Mouse (Mus musculus) heart, postnatal 25 days (tissue): ENCODE results near the gene Syp. TPM values are rescaled to one million over a fixed set of nuclear protein-coding genes. Genes with fewer than 3 reads are reported as not detected.

ENCODE experiments used
- DNase-seq: peaks from one replicate; pipeline ENCODE4 v3.0.0; 2022; ENCODE audit warnings: low spot score
- intact Hi-C: fragments of 180-260 bp; cut with DNase I; formaldehyde crosslinking; loops from one replicate; pipeline ENCODE4 v1.15.1; 2025
- total RNA-seq, 2 experiments: library from RNA; stranded (reverse); gene quantifications; 2 replicates each; pipeline ENCODE4 v1.2.3; 2021

Syp gene
- total RNA-seq, 2 experiments from 2014 or later = 1.7 to 2.4 TPM

DNA sequence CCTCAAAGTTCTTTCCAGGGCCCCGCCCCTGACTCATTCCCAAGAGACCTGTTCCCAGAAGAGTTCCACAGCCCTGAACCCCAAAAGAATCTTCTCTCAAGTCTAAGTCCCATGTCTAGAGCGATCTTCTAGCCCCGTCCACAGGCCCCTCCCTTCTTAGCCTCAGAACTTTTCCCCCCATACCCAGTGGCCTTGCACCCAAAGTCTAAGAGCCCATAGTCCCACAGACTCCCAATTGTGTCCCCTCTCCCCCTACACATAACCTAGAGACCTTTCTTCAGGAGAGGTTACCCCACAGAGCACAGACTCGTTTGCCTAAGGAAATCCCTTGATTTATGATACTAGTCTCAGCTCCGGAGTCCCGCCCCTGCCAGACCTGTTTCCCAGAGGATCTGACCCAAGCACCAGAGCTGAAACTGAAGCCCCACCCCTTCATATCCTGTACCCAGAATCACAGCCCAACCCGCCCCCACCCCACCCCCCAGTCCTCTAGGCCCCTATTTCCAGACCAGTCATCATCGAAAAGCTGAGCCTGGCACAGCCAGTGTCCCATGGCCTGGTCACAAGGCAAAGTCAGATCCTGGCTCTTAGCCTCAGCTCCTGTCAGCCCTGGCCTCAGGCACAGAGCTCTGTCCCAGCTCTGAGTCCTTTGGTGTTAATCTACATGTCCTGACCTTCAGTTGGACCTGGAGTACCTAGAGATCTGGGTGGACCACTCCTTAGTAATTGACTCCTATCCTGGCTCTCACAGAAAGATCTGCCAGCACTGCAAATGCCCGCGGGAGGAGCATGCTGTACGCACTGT lies 20.7 kb downstream of the Syp start:
- intact Hi-C loops = no loop called here
- DNase-seq = no peak

DNA sequence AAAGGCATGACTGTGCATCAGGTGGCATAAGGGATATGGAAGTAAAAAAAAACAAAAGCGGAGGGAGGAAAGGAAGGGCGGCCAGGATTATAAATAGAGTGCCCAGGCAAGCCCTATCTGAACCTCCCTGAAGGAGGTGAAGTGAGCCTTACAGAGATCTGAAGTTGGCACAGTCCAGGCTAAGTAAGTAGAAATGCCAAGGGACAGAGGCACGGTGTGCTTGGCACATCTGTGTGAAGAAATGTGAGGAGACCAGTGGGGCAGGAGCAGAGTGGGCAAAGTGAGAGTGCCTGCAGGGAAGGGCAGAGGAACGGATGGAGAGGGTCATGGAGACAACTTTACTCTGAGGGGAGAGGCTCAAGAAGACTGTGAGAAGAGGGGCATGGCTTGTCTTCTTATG lies 22.8 kb downstream of the Syp start:
- DNase-seq = no peak
- intact Hi-C loops = no loop called here

DNA sequence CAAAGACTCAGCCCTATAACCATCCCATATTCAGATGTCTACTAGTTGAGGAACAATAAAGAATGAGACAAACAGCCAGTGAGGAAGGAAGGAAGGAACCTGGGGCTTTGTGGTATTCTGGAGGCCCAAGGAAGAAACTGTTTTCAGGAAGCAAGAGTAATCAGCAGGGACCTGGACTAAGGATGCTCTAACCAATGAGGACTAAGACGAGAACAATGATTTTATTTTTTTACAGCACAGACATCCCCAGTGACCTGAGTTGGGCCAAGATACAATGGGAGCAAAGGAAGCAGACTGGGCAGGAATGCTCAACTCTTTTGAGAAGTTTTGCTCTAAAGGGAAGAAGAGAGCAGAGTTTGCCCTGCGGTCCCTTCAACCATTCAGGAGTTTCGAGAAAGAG lies 24.7 kb downstream of the Syp start:
- no peak for DNase-seq
- intact Hi-C loops = no loop called here

DNA sequence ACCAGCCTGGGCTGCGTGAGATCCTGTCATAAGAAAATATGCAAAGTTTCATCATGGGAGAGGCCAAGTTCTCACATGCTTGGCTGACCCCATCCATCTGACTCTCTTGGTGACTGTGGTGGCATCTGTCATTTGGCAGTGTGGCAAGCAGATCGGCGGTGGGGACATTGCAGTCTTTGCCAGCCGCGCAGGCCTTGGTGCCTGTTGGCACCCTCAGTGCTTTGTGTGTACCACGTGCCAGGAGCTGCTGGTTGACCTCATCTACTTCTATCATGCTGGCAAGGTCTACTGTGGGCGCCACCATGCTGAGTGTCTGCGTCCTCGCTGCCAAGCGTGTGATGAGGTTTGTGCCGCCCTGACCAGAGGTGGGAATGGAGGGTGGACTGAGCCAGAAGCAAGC lies 26.5 kb downstream of the Syp start:
- no peak for DNase-seq
- intact Hi-C loops = no loop called here

DNA sequence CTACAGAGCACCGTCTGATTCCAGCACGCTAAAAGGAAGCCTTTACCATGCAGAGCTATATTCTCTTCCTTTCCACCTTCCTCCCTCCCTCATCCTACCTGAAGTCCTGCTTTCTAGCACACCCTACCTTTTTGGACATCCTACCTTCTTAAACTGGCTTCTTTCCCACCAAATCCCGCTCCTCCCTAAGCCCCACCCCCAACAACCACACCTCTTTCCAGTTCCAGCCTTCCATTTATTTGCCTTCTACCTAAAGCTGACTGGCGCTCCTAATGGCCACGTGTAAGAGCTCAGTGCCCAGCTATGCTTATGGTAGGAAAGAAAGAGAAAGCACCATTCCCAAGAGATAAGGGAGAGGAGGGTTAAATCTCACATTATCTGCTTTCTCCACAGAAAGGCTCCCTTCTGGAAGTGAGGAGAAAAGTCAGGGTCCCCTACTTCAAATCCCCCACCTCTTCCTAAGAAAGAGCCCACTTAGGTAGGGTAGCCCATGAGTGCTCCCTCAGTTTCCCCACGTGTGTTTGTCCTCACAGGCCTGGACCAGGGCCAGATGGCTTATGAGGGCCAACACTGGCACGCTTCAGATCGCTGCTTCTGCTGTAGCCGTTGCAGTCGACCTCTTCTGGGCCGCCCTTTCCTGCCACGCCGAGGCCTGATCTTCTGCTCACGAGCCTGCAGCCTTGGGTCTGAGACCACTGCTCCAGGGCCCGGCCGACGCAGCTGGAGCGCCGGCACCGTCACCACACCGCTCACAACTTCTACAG lies 27.6 kb downstream of the Syp start:
- no peak for DNase-seq
- intact Hi-C loops = no loop called here

DNA sequence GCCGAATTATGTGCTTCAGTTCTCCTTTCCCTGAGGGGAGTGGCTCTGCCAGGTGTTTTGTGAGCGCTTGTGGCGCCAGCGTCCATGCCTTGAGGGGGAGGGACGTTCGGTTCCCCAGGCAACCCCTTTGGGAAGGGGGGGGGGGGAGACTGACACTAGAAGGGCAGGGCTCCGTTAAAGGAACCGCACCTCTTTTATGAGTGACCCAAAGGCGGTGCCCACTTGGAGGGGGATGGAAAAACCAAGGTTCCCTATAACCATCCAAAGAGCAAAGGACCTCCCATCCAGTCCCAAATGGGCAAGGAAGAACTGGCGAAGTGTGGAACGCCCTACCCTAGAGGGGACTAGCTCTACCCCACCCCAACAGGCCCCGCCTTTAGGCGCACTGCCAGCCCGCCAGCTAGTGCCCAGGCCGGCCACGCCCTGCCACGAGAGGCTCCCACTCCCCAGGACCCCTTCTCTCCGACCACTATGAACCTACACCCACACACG lies 32.2 kb downstream of the Syp start:
- peak; percentile 64 for DNase-seq
- intact Hi-C loops = no loop called here

DNA sequence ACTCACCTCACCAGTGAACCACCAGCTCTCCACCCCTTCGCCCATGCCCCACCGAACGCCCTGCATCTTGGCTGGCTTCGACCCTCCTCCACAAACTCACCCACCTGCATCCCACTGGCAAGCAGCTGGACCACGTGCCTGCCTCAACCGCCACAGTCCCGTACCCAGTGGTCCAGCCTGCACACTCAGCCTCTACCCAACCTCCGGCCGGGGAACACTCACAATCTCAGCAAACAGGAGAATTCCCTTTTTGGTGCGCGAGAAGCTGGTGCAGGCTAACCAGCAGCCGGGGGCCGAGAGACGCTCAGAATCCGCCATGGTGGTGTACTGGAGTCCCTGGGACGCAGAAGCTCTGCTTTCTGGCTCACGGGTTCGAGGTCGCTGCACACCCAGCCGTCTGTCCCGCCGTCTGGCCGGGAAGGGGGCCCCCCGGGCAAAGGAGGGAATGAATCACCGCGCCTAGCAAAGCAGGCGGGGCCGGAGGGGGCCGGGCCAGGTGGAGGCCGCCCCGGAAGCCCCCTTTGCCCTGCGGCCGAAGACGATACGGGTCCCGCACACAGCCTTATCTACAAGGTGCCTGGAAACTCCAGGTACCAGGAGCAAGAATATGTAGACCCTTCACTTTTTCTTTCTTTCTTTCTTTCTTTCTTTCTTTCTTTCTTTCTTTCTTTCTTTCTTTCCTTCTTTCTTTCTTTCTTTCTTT lies 32.8 kb downstream of the Syp start, which contains the start of gene Plp2:
Gene Plp2 (minus strand): TSS at position 470 of the 703 bp plus-strand sequence.
- intact Hi-C loops = no loop called here
- DNase-seq = no peak

DNA sequence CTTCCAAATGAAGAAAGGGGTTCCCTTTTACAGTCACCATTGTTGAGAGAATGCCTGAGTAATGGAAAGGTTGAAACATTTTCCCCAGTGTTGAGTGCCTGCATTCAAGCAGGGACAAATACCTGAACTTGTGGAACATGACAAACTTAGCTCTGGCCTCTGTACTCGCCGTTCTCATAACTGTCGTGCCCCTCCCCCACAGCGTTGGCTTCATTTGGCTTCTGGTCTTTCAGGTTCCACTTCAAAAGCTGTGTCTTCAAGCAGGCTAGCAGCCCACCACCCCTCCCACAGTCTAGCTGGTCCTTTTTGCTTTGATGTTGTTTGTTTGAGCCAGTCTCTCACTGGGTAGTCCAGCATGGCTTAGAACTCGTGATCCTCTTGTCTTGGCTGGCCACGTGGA lies 34.5 kb downstream of the Syp start:
- DNase-seq = no peak
- intact Hi-C loops = no loop called here

DNA sequence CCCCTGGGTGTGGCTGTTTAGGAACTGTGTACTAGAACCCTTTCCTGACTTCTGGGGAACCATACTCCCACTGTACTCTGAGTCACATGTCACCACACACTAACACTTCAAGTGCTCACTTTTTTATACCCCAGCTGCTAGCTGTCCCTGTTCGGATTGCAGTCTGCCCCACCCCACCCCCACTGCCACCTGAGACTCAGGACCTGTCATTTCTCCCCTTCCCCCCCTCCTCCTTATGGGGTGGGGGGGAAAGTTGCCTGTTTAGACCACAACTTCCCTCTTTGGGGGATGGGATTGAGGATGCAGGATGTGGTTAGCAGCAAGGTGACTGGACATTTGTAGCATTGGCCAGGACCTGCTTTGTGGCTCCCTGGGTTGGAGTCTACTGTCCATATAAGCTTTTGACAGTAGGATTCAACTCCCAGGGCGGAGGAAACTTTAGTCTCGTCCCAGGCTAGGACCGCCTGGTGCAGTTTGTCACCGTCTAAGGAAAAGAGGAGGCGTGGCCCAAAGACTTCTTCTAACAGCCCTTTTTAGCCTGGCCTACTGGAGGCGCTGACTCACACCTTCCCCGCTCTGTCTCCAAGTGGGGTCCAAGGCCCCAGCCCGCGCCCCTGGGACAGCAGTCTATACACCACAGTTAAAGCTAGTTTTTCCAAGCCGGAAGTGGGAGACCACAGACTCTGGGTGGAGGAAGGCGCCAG lies 35.5 kb downstream of the Syp start:
- no peak for DNase-seq
- intact Hi-C loops = no loop called here

DNA sequence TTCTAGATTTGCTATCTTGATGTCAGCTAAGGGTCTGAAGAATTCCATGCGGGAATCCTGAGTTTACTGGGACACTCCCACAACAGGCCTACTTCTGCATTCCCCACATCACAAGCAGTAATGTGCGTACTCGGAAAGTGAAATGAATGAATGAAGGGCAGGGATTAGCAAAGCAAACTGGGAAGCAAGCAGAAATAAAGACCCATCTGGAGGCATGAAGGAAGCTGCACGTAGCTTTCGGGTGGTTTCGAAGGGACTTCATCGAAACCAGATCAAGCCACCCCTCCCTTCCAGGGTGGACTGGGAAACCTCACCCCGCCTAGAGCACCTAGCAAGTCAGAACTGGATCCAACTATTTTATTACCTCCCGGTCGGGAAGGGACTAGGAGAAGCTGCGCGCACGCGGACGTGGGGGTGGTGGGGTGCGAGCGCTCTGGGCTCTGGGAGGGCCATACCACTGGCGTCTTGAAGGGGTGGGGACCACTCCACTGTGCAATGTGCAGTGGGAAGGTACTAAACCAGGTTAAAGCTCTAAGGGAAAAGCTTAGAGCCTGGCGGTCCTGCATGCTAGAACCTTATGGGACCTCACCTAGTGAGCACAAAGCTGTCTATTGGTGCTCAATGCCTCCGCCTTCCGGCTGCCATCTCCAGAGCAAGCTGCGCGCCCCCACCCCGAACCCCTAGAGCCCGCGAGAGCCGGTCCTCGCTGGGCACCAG lies 36.2 kb downstream of the Syp start:
- no peak for DNase-seq
- intact Hi-C loops = no loop called here

DNA sequence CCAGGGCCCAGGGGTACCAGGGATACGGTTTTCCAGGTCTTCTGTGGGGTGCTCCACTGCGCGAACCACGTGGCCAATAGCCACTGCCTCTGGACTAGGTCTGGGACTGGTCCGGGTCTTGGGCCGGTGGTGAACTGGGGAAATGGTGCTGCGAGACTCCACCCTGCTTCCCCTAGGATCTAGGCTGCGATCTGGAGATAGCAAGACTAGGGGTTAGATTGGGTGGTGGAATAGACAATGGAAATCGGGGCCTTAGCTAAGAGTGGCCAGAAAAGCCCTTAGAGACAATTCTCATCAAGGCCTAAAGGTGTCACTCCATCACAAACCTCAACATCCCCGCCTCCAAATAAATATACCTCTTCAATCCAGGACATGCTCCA lies 36.7 kb downstream of the Syp start:
- DNase-seq = no peak
- intact Hi-C loops = no loop called here

DNA sequence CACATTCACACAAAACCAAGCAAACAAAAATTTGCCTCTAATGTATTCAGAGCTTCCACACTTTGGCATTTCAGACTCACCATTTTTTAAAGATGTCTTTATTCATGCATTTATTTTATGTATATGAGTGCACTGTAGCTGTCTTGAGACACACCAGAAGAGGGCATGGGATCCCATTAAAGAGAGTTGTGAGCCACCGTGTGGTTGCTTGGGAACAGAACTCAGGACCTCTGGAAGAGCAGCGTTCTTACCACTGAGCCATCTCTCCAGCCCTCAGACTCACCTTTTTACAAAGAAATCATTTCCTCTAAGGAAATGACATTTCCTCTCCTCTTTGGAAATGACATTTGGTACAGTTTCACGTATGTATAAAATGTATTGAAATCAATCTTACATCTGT lies 40.7 kb downstream of the Syp start:
- intact Hi-C loops = no loop called here
- no peak for DNase-seq

DNA sequence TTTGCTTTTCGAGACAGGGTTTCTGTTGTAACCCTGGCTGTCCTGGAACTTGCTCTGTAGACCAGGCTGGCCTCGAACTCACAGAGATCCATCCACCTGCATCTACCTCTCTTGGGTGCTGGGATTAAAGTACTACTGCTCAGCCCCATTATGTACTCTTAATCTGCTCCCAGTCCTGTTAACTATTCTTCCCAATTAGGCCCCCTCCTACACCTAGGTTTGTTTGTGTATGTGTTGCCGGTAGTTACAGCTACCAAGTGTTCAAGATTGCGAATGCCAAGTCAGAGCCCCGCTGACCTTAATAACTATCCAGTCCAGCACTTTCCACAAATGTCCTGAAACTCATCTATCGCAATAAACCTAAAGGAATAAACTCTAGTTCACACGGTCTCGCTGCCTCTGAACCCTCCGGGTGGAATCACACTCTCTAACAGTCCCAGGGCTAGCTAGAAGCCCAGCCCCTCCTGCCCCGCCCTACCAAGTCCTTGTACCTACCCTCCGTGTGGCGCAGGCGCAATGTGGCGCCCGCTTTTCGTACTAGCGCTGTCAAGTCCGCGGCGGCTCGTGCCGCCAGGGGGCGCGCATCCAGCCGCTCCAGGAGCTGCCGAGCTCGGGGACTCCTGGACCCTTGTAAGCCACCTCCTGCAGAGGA lies 41.3 kb downstream of the Syp start:
- intact Hi-C loops = loop anchor here (5.0 kb wide), 1 partner anchor 32 kb away; no protein-coding TSS in a partner anchor
- DNase-seq = peak; percentile 83

DNA sequence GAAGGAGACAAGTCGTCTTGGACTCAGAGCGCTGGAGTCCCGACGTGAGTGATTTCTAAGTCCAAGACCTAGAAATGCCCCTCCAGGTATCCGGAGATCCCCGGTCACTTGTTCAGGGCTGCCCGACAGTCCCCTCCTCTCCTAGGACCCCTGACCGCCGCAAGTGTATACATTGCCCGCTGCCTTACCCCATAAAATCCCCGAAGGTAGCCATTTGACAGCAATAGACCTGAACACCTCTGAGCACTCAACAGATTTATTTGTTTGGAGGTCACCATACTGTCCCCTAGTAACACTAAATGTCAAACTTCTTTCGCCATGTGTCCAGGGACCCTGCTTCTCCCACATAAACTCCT lies 41.8 kb downstream of the Syp start:
- DNase-seq = no peak
- intact Hi-C loops = loop anchor here (5.0 kb wide), 1 partner anchor 33 kb away; no protein-coding TSS in a partner anchor

DNA sequence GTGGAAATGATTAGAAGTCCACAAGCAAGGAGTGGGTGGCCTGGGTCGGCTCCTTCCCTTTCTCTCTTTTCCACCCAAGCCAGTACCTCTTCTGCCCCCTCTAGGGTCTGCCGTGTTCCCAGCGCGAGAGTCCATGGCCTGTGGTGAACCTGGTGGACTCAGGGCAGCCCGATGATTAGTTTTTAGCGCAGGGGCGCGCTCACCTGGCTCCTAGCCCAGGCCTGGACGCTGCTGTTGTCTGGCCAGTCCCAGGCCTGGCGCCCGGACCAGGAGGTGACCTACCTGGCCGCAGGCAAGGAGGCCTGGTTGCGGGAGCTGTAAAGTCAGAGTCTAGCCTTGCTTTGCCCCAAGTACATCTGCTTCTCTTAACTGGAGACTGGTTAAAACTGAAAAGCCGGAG lies 42.6 kb downstream of the Syp start, which contains the start of gene Magix:
Gene Magix (minus strand): TSS at position 388 of the 400 bp plus-strand sequence.
- DNase-seq = no peak

DNA sequence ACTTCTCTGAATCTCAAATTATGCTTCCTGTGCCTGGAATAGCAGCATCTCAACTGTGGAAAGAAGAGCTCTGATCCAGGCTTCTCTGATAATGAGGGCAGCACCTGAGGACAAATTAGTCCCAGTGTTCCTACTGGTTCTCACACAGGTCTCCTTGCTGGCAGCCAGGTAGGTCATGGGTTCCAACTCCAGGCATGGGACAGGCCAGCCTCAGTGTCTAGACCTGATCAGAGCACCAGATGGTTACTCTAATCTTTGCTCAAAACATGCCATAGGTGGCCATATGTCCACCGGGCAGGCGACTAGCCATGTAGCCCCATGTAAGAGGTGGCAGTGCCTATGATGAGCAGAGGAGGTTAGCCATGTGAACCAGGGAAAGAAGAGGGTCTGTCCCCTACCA lies 50.0 kb downstream of the Syp start:
- no peak for DNase-seq
- intact Hi-C loops = no loop called here

More for the DNA sequence above, 42.6 kb downstream of the Syp start, which contains the start of gene Magix:
- intact Hi-C loops = loop anchor here (5.0 kb wide), 1 partner anchor 34 kb away; no protein-coding TSS in a partner anchor

DNA sequence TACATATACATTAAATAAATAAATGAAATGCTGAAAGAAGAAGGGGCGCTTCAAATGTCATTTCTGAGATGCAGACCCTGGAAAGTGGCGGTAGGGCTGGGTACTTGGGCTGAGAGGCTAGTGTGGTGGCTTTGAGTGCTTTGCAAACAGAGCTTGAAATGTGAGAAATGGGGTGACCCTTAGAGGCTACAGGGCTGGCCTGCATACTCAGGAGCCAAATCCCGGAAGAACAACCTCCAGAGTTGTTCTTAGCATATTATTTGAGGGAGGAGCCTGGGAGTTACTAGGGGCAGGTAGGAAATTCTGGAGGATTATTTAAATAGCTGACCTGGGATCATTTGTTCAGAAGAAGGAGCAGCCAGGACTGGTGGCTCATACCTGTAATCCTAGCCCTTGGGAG lies 52.2 kb downstream of the Syp start:
- DNase-seq = no peak
- intact Hi-C loops = loop anchor here (2.0 kb wide), 1 partner anchor 218 kb away; no protein-coding TSS in a partner anchor

DNA sequence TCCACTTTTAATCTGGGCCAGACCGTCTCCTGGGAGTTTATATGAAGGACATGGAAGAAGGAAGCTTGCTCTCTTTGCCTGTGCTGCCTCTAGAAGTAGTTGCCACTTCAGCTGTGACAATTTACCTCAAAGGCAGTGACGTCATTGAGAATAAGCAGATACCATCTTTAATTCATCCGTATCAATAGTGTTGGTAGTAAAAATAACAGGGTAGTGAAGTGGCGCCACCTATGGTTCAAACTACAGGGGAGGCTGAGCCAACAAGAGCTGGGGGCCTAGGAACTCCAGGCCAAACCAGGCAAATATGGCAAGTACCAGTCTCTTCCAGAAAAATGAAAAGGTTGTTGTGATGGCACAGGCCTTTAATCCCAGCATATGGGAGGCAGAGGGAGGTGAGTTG lies 54.6 kb downstream of the Syp start:
- intact Hi-C loops = loop anchor here (1.0 kb wide), 1 partner anchor 45 kb away; no protein-coding TSS in a partner anchor
- no peak for DNase-seq
